Mouse (Mus musculus) lung, adult 10 weeks (tissue): Measurements from ENCODE around the gene Ndufa5. TPM values are rescaled to one million over a fixed set of nuclear protein-coding genes. Genes with fewer than 3 reads are reported as not detected.

Experiments used
- polyA plus RNA-seq: library from polyadenylated mRNA; stranded (reverse); fragments of 350-450 nt; fragmentation: Illumina TruSeq; extraction: RNeasy Lipid Tissue Mini Kit (QIAGEN cat#74804); gene quantifications from one replicate; pipeline ENCODE4 v1.2.3, GENCODE M21; 2014; ENCODE audit warnings: low read depth, low replicate concordance; ENCODE audit not compliant: insufficient read depth

The Ndufa5 gene
- polyA plus RNA-seq, result 169 TPM

DNA sequence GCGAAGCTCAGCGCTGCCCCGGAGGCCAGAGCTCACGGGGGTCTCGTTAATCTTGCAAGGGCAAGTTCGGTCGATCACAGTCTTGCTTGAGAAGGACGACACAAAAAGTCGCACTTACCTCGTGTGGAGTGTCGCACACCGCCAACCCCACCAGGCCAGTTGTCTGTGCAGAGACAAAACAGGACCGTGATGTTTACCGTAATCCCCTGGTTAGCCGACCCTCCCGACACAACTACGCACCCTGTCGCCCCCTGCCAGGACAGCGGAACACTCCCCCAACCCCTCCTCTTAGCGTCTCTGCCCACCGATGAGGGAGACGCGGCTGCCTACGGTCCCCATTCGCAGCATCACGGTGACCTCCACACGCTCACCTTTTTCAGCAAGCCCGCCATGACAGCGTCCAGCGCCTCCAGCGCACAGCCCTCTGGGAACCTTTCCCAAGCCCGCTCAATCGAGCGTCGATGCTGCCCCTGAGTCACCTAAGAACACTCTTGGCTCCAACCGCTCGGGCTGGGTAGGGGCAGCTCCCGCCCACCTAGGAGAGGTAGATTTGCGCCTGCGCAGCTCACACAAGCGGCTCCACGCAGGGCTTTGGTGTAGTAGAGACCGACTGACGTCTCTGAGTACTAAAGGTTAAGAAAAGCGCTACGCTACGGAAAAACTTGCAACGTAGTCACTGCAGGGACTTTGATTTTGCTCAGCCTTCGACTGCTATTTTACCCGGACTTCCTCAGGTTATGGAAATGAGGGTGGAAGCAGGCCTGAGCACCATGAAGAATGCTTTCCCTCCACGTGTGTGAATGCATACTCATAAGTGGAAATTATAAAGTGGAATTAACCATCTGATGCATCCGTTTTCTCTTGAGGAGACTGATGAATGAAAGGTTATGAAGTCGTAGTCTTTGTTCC is at the start of gene Ndufa5:
Gene Ndufa5, minus strand, starts transcription at position 859 of the 909 bp plus-strand sequence.

DNA sequence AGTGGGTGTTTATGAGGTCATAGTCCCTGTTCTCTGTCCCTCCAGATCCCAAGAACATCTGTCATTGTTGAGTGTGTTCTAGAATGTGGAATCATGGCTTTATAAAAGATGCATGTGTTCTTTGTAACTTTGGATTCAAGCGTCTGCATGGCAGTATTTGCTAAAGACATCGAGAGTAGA is 141 bp upstream of the Ndufa5 start, which contains the start of gene Asb15:
Gene Asb15, plus strand, starts transcription at position 81 of the 180 bp plus-strand sequence.

DNA sequence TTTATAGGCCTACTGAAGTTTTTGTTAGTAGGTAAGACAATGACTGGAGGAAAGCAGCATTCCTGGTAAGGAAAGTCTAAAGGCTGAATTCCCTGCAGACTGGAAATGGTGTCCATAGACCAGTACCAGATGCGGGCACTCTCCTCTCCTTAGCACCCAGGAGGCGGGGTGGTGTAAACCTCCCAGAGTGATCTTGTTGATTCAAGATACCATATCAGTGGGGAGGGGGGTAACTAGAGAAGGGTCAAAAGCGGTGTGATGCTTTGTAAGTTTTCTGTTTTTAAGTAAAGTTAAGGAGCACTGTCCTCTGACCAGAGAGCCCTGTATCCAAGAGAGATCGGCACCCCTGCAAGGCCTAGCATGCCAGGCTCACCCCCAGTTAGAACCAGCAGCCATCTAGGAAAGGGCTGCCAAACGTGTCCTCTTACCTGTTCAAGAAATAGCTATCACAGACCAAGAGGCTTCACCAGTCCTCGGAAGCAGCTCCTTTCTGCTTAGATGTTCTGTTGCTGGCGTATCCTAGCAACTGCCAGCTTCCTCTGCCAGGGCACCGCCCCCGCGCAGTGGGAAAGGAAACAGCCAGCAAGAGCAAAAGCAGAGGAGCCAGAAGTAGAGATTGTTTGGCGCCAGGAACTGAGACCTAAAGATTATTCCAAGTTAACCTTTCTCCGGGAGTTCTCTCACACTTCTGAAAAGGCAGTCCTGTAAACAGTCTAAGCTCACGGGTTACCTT is 13.1 kb downstream of the Ndufa5 start, which contains the start of gene Iqub:
Gene Iqub, minus strand, starts transcription at position 516 of the 733 bp plus-strand sequence.

Other genes starting within 250 kb of the Ndufa5 start
- 1.6 TPM for gene Iqub, start 12.9 kb downstream of the Ndufa5 start, polyA plus RNA-seq
- 0.10 TPM for gene Asb15, start 131 bp upstream of the Ndufa5 start, polyA plus RNA-seq
- gene Lmod2, start 69.7 kb upstream of the Ndufa5 start, polyA plus RNA-seq, result 4.3 TPM
- gene Wasl, start 137.0 kb upstream of the Ndufa5 start, polyA plus RNA-seq, result 16.9 TPM
- gene Hyal6, start 205.2 kb upstream of the Ndufa5 start, polyA plus RNA-seq, result not detected
- gene Hyal4, start 220.3 kb upstream of the Ndufa5 start, polyA plus RNA-seq, result not detected